Mouse (Mus musculus): ENCODE results near the gene Phykpl. TPM values are rescaled to one million over a fixed set of nuclear protein-coding genes. Genes with fewer than 3 reads are reported as not detected.
A peak's percentile ranks its signal among the peaks of the same experiment; 100 is the strongest.

Gene Phykpl
- polyA plus RNA-seq (2014; fragmentation: Nextera tagmentation; extraction: Ambion mirVana), result 16.1 and 17.1 TPM in 2 replicates

- ATAC-seq (ENCODE audit: insufficient number of reproducible peaks, insufficient read depth, low FRiP score, low read depth), result peak; percentile 93
- H3K4me3 ChIP-seq (ENCODE audit: control insufficient read depth in 1 of 2, insufficient read depth in 1 of 2, low read depth in 1 of 2, low read length in 2 of 2), result peak within 1 kb of the TSS; percentile 70 to 71
- peaks cover 8 to 22% of the 10 kb centered on the region in 2 experiments for H3K4me1 ChIP-seq (ENCODE audit: control insufficient read depth in 2 of 2, insufficient read depth in 2 of 2, low read length in 2 of 2)
- peak within 1 kb of the TSS; percentile 89 for H3K9ac ChIP-seq (ENCODE audit: low read length)
- H3K4me2 ChIP-seq (ENCODE audit: low read length), result peak within 1 kb of the TSS; percentile 89
- no peaks in the 10 kb centered on the region for H3K9me3 ChIP-seq (ENCODE audit: control insufficient read depth, low read length)
- H3K36me3 ChIP-seq (ENCODE audit: control insufficient read depth, insufficient read depth, low read length), result peaks cover 40% of the 10 kb centered on the region
- WGBS, result under 1% methylated on average over 59 of the region's 59 CpGs
- peak within 1 kb of the TSS; percentile 89 for H3K27ac ChIP-seq (replicated peaks in 1 of 2; ENCODE audit: control insufficient read depth in 1 of 2, insufficient read depth in 1 of 2, low read depth in 2 of 2, low read length in 2 of 2)
- no peaks in the 10 kb centered on the region for H3K27me3 ChIP-seq (ENCODE audit: control insufficient read depth, insufficient read depth, low read length)
Observed at GRCm38 (mm10) chr11:51584431-51585248, at the start of gene Phykpl. Phykpl (plus strand) TSS chr11:51584757.

GRCm38 (mm10) chr11:51538388-51538787 is 46.2 kb upstream of the Phykpl start:
- Histone ChIP-seq H3K4me2 (ENCODE audit: low read length) (no peak overlapping the region), H3K27me3 (ENCODE audit: control insufficient read depth, insufficient read depth, low read length) (peaks cover 6% of the 10 kb centered on the region; the same call in 1 of the 2 replicates), H3K27ac (replicated peaks in 1 of 2; ENCODE audit: control insufficient read depth in 1 of 2, insufficient read depth in 1 of 2, low read depth in 2 of 2, low read length in 2 of 2) (no peak overlapping the region), H3K4me1 (ENCODE audit: control insufficient read depth in 2 of 2, insufficient read depth in 2 of 2, low read length in 2 of 2) (no peaks in the 10 kb centered on the region), H3K9me3 (ENCODE audit: control insufficient read depth, low read length) (no peaks in the 10 kb centered on the region), H3K9ac (ENCODE audit: low read length) (no peak overlapping the region), H3K36me3 (ENCODE audit: control insufficient read depth, insufficient read depth, low read length) (no peaks in the 10 kb centered on the region), H3K4me3 (ENCODE audit: control insufficient read depth in 1 of 2, insufficient read depth in 1 of 2, low read depth in 1 of 2, low read length in 2 of 2) (no peak overlapping the region)
- no peak for ATAC-seq (ENCODE audit: insufficient number of reproducible peaks, insufficient read depth, low FRiP score, low read depth)
- WGBS, result 54% methylated on average over 7 of the region's 7 CpGs

- H3K36me3 ChIP-seq (ENCODE audit: control insufficient read depth, insufficient read depth, low read length), result no peaks in the 10 kb centered on the region
- no peak overlapping the region for H3K27ac ChIP-seq (replicated peaks in 1 of 2; ENCODE audit: control insufficient read depth in 1 of 2, insufficient read depth in 1 of 2, low read depth in 2 of 2, low read length in 2 of 2)
- WGBS, result 61% methylated on average over 13 of the region's 13 CpGs
- no peak overlapping the region for H3K4me2 ChIP-seq (ENCODE audit: low read length)
- H3K4me1 ChIP-seq (ENCODE audit: control insufficient read depth in 2 of 2, insufficient read depth in 2 of 2, low read length in 2 of 2), result no peaks in the 10 kb centered on the region
- no peaks in the 10 kb centered on the region for H3K9me3 ChIP-seq (ENCODE audit: control insufficient read depth, low read length)
- no peak for ATAC-seq (ENCODE audit: insufficient number of reproducible peaks, insufficient read depth, low FRiP score, low read depth)
- H3K4me3 ChIP-seq (ENCODE audit: control insufficient read depth in 1 of 2, insufficient read depth in 1 of 2, low read depth in 1 of 2, low read length in 2 of 2), result no peak overlapping the region
- peaks cover 6% of the 10 kb centered on the region; the same call in 1 of the 2 replicates for H3K27me3 ChIP-seq (ENCODE audit: control insufficient read depth, insufficient read depth, low read length)
- H3K9ac ChIP-seq (ENCODE audit: low read length), result no peak overlapping the region
Observed at GRCm38 (mm10) chr11:51538919-51539758, 45.4 kb upstream of the Phykpl start.

GRCm38 (mm10) chr11:51539759-51540282 is 44.7 kb upstream of the Phykpl start:
- Histone ChIP-seq H3K27me3 (ENCODE audit: control insufficient read depth, insufficient read depth, low read length) (peaks cover 5% of the 10 kb centered on the region; the same call in 1 of the 2 replicates), H3K4me3 (ENCODE audit: control insufficient read depth in 1 of 2, insufficient read depth in 1 of 2, low read depth in 1 of 2, low read length in 2 of 2) (no peak overlapping the region), H3K4me1 (ENCODE audit: control insufficient read depth in 2 of 2, insufficient read depth in 2 of 2, low read length in 2 of 2) (no peaks in the 10 kb centered on the region), H3K4me2 (ENCODE audit: low read length) (no peak overlapping the region), H3K9me3 (ENCODE audit: control insufficient read depth, low read length) (no peaks in the 10 kb centered on the region), H3K36me3 (ENCODE audit: control insufficient read depth, insufficient read depth, low read length) (no peaks in the 10 kb centered on the region), H3K27ac (replicated peaks in 1 of 2; ENCODE audit: control insufficient read depth in 1 of 2, insufficient read depth in 1 of 2, low read depth in 2 of 2, low read length in 2 of 2) (no peak overlapping the region), H3K9ac (ENCODE audit: low read length) (no peak overlapping the region)
- WGBS, result 11% methylated on average over 10 of the region's 10 CpGs
- ATAC-seq (ENCODE audit: insufficient number of reproducible peaks, insufficient read depth, low FRiP score, low read depth), result peak; percentile 66

GRCm38 (mm10) chr11:51542424-51542823 is 42.1 kb upstream of the Phykpl start:
- 73% methylated on average over 9 of the region's 9 CpGs for WGBS
- H3K9me3 ChIP-seq (ENCODE audit: control insufficient read depth, low read length), result no peaks in the 10 kb centered on the region
- H3K9ac ChIP-seq (ENCODE audit: low read length), result no peak overlapping the region
- no peaks in the 10 kb centered on the region for H3K4me1 ChIP-seq (ENCODE audit: control insufficient read depth in 2 of 2, insufficient read depth in 2 of 2, low read length in 2 of 2)
- no peak for ATAC-seq (ENCODE audit: insufficient number of reproducible peaks, insufficient read depth, low FRiP score, low read depth)
- no peak overlapping the region for H3K4me3 ChIP-seq (ENCODE audit: control insufficient read depth in 1 of 2, insufficient read depth in 1 of 2, low read depth in 1 of 2, low read length in 2 of 2)
- H3K27ac ChIP-seq (replicated peaks in 1 of 2; ENCODE audit: control insufficient read depth in 1 of 2, insufficient read depth in 1 of 2, low read depth in 2 of 2, low read length in 2 of 2), result no peak overlapping the region
- H3K27me3 ChIP-seq (ENCODE audit: control insufficient read depth, insufficient read depth, low read length), result no peaks in the 10 kb centered on the region
- H3K36me3 ChIP-seq (ENCODE audit: control insufficient read depth, insufficient read depth, low read length), result no peaks in the 10 kb centered on the region
- no peak overlapping the region for H3K4me2 ChIP-seq (ENCODE audit: low read length)

- Histone ChIP-seq H3K4me1 (ENCODE audit: control insufficient read depth in 2 of 2, insufficient read depth in 2 of 2, low read length in 2 of 2) (no peaks in the 10 kb centered on the region), H3K9ac (ENCODE audit: low read length) (no peak overlapping the region), H3K9me3 (ENCODE audit: control insufficient read depth, low read length) (no peaks in the 10 kb centered on the region), H3K27ac (replicated peaks in 1 of 2; ENCODE audit: control insufficient read depth in 1 of 2, insufficient read depth in 1 of 2, low read depth in 2 of 2, low read length in 2 of 2) (no peak overlapping the region), H3K27me3 (ENCODE audit: control insufficient read depth, insufficient read depth, low read length) (no peaks in the 10 kb centered on the region), H3K4me3 (ENCODE audit: control insufficient read depth in 1 of 2, insufficient read depth in 1 of 2, low read depth in 1 of 2, low read length in 2 of 2) (no peak overlapping the region), H3K4me2 (ENCODE audit: low read length) (no peak overlapping the region), H3K36me3 (ENCODE audit: control insufficient read depth, insufficient read depth, low read length) (no peaks in the 10 kb centered on the region)
- WGBS, result 44% methylated on average over 7 of the region's 7 CpGs
- no peak for ATAC-seq (ENCODE audit: insufficient number of reproducible peaks, insufficient read depth, low FRiP score, low read depth)
Observed at GRCm38 (mm10) chr11:51543487-51544050, 41.0 kb upstream of the Phykpl start.

- no peak overlapping the region for H3K27ac ChIP-seq (replicated peaks in 1 of 2; ENCODE audit: control insufficient read depth in 1 of 2, insufficient read depth in 1 of 2, low read depth in 2 of 2, low read length in 2 of 2)
- H3K4me1 ChIP-seq (ENCODE audit: control insufficient read depth in 2 of 2, insufficient read depth in 2 of 2, low read length in 2 of 2), result no peaks in the 10 kb centered on the region
- no peak overlapping the region for H3K4me2 ChIP-seq (ENCODE audit: low read length)
- H3K36me3 ChIP-seq (ENCODE audit: control insufficient read depth, insufficient read depth, low read length), result no peaks in the 10 kb centered on the region
- ATAC-seq (ENCODE audit: insufficient number of reproducible peaks, insufficient read depth, low FRiP score, low read depth), result no peak
- H3K9me3 ChIP-seq (ENCODE audit: control insufficient read depth, low read length), result no peaks in the 10 kb centered on the region
- H3K27me3 ChIP-seq (ENCODE audit: control insufficient read depth, insufficient read depth, low read length), result no peaks in the 10 kb centered on the region
- 39% methylated on average over 2 of the region's 2 CpGs for WGBS
- H3K9ac ChIP-seq (ENCODE audit: low read length), result no peak overlapping the region
- no peak overlapping the region for H3K4me3 ChIP-seq (ENCODE audit: control insufficient read depth in 1 of 2, insufficient read depth in 1 of 2, low read depth in 1 of 2, low read length in 2 of 2)
Observed at GRCm38 (mm10) chr11:51544413-51544812, 40.1 kb upstream of the Phykpl start.
